Mouse (Mus musculus) left cerebral cortex, postnatal 4 days (tissue): ENCODE measurements around the gene Rflnb. TPM values are rescaled to one million over a fixed set of nuclear protein-coding genes. Genes with fewer than 3 reads are reported as not detected.
"Not testable (repeated sequence)": the region's sequence is repeated elsewhere in the genome, so short reads cannot be mapped to it uniquely, and the experiment has no call there.

ENCODE experiments used
- DNase-seq: peaks from one replicate; pipeline ENCODE4 v3.0.0-alpha.2; 2022
- intact Hi-C: fragments of 180-260 bp; cut with DNase I; formaldehyde crosslinking; loops from one replicate; pipeline ENCODE4 v1.15.1; 2025
- total RNA-seq, 2 experiments: library from RNA; stranded (reverse); gene quantifications; 2 replicates each; pipeline ENCODE4 v1.2.3; 2021

Rflnb gene
- total RNA-seq, 2 experiments from 2014 or later, result 28.7 to 28.9 TPM

DNA sequence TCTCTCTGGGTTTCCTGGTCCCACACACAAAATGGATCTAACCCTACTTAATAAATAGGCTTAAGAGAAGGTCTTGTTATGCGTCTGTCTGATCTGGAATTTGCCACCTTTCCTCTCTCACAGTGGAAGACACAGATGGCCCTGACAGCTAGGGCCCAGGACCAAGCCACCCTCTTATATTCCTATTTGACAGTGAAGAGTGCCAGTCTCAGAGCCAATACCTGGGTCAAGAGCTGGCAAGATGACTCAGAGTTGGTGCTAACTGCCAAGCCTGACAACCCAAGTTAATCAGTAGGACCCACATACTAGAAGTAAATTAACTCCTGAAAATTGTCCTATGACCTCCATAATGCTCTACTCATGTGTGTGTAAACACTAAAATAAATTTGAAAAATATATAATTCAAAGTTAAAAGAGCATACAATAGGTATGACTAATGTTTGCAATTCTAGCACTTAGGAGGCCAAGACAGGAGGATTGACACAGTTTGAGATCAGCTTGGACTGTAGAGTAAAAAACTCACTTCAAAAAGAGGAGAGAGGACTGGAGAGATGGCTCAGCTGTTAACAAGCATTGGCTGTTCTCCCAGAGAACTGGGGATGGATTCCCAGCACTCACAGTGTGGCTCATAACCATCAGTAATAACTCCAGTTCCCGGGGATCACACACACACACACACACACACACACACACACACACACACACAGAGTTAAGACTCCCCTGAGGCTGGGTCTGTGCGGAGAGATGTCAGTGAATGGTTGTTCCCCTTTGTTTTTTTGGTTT is 11.9 kb upstream of the Rflnb start:
- intact Hi-C loops, result no loop called here
- DNase-seq, result no peak

DNA sequence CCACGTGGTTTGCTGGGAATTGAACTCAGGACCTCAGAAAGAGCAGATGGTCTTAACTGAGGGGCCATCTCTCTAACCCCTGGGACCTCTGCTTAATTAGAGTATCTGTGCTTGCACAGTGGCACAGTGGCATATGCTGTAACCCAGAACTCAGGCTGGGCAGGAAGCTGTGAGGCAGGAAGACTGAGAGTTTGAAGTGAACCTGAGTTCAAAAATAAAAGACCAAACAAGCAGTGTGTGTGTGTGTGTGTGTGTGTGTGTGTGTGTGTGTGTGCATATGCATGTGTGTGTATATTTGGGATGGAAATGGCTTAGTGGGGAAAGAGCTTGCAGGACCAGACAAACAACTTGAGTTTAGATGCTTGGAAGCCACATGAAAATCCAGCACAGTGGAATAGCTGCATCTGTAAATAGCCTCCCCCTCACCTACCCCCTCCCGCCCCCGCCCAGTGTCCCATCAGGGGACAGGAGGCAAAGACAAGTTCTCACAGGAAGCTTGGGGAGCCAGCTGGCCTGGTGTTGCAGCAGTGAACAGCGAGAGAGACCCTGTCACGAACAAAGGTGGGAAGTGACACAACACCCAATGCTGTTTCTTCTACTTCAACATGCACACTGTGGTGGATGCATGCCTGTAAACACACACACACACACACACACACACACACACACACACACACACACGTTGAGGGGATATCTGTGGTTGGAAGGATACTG is 10.2 kb upstream of the Rflnb start:
- no peak for DNase-seq

DNA sequence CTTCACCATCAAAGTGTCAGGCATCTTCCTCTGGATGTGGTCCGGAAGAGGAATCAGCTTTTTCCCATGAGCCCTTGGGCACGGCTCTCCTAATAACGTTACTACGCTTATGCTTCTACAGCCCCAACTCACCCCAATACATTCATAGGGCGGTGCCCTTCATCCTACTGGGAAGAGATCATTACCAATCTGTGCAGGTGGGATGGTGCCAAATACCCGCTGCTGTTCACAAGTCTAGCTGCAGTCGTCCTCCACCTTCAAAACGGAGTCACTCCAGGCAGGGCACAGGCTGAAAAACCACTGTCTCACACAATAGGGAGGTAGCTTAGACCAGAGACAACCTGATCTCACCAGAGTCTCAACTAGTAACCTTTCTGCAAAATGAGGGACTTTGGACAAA is 7.6 kb upstream of the Rflnb start:
- intact Hi-C loops, result no loop called here

More for the DNA sequence above, 10.2 kb upstream of the Rflnb start:
- intact Hi-C loops, result no loop called here

DNA sequence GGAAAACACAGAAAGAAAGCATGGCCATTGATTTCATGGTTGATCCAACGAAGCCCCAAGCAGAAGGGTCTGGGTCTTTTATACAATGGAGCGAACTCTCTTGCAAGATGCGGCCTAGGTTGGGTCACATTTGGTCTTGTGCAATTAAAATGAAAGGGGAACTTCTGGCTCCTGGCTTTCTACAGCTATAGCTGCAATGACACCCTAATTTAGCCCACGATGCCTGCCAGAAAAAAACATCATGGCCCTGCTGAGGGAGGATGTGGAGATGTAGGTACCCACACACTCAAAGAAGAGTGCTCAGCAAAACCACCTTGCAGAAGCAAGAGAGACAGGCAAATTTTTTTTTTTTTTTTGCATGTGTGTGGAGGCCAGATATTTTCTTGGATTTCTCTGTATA is 6.3 kb upstream of the Rflnb start:
- DNase-seq, result no peak

More for the DNA sequence above, 7.6 kb upstream of the Rflnb start:
- peak; percentile 47 for DNase-seq

DNA sequence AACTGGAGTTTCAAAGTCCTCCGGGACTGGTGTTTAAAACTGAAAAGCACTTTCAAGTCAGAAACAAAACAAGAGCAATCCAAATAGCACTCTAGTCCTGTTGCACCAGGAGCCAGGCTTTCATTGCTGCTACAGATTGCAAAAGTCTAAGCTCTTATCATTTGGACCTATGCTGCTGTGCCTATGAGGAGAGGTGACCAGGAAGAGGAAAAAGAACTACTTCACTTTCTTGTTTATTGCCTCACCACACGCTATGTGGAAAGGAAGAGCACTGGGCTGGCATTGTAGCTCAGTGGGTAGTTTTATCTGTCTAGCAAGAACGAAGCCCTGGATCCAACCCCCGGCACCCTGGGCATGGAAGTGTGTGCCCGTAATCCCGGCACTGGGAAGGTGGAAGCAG is 5.8 kb upstream of the Rflnb start:
- intact Hi-C loops, result no loop called here
- DNase-seq, result no peak

More for the DNA sequence above, 6.3 kb upstream of the Rflnb start:
- intact Hi-C loops, result no loop called here

DNA sequence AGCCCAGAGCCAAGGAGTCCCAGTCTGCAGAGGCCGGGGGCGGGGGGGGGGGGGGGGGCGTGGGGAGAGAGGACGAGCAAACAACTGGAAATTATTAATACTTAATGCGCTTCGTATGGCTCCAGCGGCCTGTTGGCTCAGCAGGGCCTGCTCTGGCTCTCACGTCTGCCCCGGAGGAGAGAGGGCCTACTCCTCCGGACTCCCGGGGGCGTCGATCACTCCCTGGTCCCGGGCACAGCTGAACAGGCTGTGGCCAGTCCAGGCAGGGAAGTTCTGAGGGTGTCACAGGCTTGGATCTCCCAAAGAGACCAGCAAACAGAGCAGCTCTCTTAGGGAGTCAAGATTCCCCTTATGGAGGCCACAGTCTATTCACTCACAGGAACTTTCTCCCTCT is 487 bp upstream of the Rflnb start:
- DNase-seq, result no peak
- intact Hi-C loops, result no loop called here

DNA sequence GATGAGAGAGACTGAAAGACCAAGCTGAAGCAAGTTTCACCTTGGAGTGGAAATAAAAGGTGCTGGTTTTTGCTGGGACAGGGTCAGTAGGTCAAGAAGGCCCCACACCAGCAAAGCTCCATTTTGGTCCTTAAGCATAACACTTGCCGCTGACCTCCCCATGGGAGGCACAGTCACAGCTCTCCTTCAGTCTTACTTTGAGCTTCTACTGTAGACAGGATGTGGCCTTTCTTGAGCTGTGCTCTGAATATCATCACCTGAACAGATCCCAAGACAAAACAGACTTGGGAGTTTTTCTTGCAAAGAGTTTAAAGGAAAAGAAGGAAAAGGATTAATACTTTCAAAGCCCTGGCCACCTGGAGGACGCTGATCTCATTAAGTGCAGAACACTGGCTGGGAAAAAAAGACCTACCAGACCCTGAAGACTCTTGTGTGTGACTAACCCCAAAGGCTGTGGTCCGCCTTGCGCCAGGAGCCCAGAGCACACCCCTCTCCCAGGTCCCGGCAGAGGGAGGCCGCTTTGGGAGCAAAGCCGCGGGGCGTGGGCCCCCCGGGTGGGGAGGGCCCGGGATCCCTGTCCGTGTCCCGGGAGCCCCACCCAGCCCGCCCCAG is 949 bp downstream of the Rflnb start:
- intact Hi-C loops, result no loop called here
- DNase-seq, result no peak

DNA sequence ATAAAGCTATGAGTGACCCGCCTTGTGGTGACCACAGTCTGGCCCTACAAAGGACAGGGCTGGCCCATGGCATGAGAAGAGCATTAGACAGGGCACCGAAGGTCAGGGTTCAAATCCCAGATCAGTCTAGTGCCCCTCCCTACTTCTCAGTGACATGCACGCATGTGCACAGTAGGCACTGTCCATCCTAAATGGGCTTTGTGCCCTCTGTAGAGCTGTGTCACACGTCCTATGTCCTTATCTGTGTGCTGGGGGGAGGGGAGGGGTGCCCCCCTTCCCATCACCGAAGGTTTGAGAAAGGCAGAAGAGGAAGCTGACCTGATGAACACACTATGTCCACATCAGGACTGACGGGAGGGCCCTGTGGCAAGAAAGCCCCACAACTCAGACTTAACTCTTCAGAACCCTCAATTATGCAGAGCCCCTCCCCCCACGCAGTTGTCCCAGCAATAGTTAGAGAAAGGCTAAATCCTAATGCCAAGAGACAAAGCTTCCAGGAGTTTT is 2.5 kb downstream of the Rflnb start:
- intact Hi-C loops, result no loop called here
- DNase-seq, result no peak

DNA sequence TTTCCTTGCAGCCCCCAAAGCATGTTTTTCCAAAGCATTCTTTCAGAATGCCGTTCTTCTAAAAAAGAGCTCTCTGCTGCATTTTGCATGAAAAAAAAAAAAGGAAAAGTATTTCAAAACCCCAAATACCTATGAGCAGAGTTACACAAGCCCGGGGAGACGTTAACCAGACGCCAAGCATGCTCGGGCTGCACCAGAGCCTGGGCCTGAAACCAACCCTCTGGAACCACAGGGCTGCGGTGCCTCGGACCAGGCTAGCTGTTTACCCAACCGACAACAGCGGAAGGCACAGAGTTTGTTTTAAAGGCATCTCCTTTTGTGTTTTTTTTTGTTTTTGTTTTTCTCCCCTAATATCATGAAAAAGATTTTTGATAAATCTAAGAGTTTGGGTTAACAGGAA is 6.7 kb downstream of the Rflnb start:
- no peak for DNase-seq
- intact Hi-C loops, result no loop called here

DNA sequence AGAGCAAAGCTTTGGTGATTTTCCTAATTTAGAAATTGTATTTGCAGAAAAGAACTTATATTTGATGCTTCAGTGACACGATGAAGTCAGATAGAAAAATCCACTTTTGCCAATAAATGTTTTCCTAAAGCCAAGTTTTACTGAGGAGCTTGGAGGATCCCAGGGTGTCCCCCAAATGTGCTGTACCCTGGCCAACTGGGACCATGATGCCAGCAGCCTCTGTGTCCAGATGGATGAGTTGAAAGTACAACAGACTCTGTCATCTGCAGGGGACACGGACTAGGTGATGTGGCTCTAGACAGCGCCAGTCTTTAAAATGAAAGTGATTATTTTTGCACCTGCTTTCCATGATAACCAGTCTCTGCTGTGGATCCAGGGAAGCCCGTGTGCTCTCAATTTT is 7.7 kb downstream of the Rflnb start:
- intact Hi-C loops, result no loop called here
- DNase-seq, result no peak

DNA sequence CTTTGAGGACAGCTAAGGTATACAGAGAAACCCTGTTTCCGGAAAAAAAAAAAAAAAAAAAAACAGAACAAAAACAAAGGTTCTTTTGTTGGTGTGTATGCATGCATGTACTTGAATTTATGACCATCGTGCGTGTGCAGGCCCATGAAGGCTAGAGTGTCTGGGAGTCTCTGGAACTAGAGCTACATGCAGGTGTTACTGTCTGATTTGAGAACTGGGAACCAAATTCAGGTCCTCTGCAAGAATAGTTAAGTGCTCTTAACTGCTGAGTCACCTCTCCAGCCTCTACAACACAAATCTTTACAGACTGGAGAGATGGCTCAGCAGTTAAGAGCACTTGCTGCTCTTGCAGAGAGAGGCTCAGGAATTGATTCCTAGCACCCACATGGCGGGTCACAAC is 11.8 kb downstream of the Rflnb start:
- DNase-seq, result no peak
- intact Hi-C loops, result no loop called here

DNA sequence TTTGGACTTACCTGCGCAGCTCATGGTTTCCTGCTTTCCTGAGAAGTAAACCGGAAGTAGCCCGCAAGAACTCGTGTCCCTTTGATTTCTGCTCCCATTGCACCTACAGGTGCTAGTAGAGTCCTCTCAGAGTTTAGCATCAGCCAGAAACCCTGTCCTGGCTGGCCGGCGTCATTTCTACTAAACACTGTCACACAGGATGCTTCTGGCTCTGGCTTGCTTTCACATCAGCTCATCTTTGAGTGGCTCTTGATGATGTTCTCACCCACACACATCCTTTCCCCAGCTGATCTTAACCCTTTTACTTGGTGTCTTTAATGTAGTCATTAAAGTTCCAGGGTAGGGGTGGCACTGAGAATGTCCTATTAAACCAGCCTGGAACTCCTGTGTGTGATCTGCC is 12.3 kb downstream of the Rflnb start:
- intact Hi-C loops, result no loop called here
- no peak for DNase-seq

DNA sequence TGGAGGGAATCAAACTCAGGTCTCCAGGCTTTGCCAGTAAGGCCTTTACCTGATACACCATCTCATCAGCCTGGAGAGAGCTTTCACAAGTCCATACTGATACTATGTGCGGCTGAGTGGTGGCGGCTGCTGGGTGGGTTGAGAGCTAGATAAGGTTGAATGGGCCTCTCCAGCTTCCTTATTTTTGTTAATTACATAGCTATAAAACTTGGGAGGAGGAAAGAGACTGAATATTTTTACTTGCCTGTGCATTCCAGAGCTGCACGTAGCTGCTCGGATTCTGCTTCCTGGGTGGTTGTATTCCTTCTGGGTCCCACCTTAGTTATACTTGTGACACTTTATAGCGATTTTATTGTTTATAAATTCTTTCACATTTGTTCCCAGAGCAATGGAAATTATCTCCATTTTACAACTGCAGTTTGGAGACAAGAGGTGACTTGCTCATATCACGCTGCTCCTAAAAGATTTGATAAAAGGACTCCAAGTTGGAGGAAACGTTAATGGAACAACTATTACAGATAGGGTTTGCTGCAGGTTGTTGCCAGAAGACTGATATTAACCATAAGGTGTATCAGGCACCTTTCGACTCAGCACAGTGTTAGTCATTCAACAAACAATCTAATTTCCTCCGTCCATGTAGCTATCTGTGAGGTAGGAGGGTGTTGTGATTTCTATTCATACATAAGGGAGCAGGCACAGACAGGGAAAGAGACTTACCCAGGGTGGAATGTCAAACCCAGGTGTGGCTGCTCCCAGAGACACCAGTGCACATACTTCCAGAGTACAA is 16.6 kb downstream of the Rflnb start:
- DNase-seq, result no peak
- intact Hi-C loops, result no loop called here

DNA sequence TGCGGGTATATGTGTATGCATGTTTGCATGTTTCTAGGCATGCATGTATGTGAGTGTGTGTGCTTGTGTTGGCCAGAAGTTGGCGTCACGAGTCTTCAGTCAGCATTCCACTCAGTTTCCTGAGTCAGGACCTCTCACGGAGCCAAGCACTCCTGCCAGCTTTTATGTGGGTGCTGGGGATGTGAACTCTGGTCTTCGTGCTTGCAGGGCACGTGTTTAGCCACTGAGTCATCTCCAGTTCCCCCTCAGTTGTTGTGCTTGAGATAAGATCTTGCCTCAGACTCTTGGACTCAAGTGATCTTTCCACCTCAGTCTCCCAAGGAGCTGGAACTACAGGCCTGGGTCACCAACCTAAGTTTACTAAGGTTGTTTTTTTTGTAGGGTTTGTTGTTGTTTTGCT is 18.5 kb downstream of the Rflnb start:
- intact Hi-C loops, result no loop called here
- no peak for DNase-seq

DNA sequence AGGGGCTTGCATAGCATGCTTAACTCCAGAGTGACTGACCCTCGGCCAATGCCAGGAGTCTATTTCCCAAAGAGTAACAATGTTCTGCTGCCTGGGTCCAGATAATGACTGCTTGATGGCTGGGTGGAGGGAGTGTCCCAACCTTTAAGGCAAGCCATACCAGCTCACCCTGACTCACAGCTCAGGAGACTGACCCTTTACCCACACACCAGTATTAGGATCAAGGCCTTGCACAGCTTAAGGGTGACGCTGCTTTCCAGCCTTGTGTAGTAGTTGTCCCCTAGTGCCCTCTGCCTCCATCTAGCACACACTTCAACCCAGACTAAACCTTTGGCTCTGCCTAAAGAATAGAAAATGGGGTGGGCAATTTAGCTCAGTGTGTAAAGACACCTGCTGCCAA is 19.4 kb downstream of the Rflnb start:
- DNase-seq, result no peak
- intact Hi-C loops, result no loop called here

DNA sequence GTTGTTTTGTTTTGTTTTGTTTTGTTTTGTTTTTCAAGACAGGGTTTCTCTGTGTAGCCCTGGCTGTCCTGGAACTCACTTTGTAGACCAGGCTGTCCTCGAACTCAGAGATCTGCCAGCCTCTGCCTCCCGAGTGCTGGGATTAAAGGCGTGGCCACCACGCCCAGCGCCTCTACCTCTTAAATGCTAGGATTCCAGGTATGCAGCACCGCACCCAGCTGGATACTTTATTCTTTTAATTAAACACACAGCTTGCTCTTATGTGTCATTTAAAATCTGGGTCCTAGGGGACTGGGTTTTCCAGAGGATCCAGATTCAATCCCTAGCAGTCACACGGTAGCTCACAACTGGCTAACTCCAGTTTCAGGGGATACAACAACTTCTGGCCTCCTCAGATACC is 23.3 kb downstream of the Rflnb start:
- DNase-seq, intact Hi-C loops: not testable (repeated sequence)

DNA sequence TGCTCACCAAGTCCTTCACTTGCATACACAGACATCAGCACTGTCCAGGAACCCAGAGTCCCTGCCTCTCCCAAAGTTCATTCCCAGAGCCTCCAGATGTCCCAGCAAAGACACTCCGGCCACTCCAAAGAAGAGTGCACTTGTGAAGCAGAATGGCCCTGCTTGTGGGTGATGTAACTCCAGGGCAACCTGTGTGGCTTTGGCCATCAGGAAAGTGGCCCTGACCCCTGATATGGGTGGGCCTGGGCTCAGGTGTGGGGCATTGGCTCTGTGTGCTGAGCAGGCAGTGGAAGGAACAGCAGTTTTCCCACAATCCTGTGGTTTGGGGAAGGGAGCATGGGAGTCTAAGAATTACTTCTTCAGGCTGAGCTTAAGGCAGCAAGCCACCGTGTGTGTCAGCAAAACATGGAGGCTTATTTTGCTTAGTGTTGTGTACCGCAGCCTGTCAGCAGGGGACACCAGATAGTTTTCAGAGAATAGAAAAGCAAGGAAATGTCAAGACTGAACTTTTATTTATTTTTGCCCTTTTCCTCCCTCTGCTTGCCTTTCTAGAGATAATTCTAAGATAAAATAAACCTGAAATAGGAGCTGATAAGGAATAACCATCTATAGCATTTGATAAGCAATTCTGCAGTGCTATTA is 26.2 kb downstream of the Rflnb start:
- intact Hi-C loops, result no loop called here
- DNase-seq, result no peak

DNA sequence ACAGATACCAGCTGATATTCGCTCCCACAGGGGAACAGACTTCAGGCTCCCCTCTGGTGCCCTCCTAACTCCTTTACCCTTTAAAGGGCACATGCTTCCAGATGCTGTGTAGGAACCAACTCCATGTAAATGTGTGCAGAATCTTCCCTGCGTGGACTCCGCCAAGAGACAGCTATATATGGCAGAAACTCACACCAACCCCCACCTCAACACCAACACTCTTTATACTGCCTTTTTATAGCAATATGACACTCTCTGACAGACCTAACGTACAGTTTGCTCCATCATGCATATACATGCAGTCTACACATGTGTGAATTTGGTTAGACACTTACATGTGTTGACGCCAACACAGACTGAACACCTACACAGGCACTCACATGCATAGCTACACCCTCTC is 26.9 kb downstream of the Rflnb start:
- intact Hi-C loops, result no loop called here
- no peak for DNase-seq

DNA sequence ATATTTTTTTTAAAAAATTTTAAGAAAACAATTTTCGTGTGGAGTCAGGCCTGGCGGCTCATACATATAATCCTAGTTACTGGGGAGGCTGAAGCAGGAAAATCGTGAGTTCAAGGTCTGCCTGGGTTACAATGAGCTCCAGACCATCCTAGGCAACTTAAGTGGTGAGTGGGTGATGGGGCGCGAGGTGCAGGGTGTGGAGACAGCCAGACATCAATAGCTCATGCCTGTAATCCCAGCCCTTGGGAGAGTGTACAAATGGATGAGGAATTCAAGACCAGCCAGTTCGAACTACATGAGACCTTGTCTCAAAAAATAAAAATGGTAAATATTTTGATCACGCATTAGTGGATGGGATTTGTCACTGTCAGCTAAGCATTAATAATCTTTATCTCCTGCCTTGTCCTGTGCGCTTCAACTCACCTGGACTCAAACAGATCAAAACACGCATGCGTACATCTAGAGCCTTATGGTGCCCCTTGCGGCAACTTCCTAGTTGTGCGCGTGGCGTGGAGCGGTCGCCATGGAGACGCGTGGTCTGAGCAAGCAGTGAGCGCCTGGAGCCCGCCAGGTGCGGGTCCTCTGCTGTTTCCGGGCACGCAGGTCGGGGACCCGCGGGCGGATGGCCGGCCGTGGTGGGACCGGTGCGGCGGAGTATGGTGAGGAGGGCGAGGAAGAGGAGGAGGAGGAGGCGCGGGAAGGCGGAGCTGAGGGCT is 28.0 kb downstream of the Rflnb start, which contains the start of gene 1700016K19Rik:
1700016K19Rik (plus strand) TSS at position 473 of the 716 bp plus-strand sequence.
- intact Hi-C loops, result no loop called here
- DNase-seq, result peak; percentile 81

DNA sequence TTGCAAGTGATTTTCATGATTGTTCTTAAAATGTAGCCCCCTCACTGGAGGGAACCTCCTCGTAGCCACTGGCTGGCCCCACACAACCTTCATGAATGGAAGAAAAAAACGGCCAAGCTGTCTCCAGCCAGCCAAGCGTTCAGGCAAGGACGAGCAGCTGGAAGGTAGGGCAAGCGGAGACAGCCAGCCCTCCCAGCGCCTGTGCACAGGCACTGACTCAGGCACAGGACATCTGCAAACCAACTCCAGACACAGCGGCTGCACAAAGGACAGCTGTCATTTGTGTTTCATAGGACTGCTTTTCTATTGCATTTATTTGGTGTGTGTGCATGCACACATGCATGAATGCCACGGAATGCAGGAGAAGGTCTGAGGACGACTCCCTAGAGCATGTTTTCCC is 33.2 kb downstream of the Rflnb start:
- DNase-seq, result no peak
- intact Hi-C loops, result no loop called here
